Mouse (Mus musculus): ENCODE measurements around the gene Cldn15. TPM values are rescaled to one million over a fixed set of nuclear protein-coding genes. Genes with fewer than 3 reads are reported as not detected.

Gene Cldn15
- total and polyA plus RNA-seq, 2 experiments from 2014 or later, result 7.9 to 19.3 TPM

DNA sequence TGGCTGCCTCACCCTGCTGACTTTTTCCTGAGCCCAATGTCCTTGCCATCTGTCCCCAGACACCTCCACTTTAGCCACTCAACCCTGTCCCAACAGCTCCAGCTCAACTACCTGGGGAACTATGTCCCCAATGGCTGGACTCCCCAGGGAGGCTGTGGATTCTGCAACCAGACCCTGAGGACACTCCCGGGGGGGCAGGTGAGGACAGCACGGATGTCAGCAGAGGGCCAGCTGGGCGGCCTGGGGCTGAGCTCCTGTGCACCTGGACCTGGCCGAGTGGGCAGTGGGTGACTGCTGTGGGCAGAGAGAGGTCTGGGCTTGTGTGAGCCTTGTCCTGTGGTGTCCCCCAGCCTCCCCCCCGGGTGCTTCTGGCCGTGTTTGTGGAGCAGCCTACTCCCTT lies 23.4 kb downstream of the Cldn15 start:
- no peak for TF ChIP-seq EP300 (IDR thresholded peaks at IDR 0.05; ENCODE audit: low read depth)
- no peak for TF ChIP-seq CTCF (IDR thresholded peaks at IDR 0.05; ENCODE audit: low read depth)
- no peak overlapping the region for H3K4me2 ChIP-seq (ENCODE audit: low read depth, low read length)
- H3K4me3 ChIP-seq (ENCODE audit: low read depth, low read length), result no peak overlapping the region
- no peak overlapping the region for H3K27ac ChIP-seq (ENCODE audit: low read depth)
- no peak for DNase-seq (ENCODE audit: low spot score)
- 89% methylated on average over 6 of the region's 6 CpGs for WGBS
- ATAC-seq (ENCODE audit: insufficient read depth, low read depth), result no peak
- no peak overlapping the region for H3K9ac ChIP-seq (replicated peaks; ENCODE audit: low read depth, low read length)
- peaks cover 50% of the 10 kb centered on the region for H3K36me3 ChIP-seq (replicated peaks; ENCODE audit: control insufficient read depth, insufficient read depth, low read length)
- H3K27me3 ChIP-seq (ENCODE audit: control insufficient read depth, insufficient read depth, low read length), result no peaks in the 10 kb centered on the region
- peaks cover 10% of the 10 kb centered on the region; the same call in 1 of the 2 replicates for H3K4me1 ChIP-seq (ENCODE audit: control insufficient read depth, insufficient read depth)
- no peaks in the 10 kb centered on the region for H3K9me3 ChIP-seq (replicated peaks; ENCODE audit: control insufficient read depth, low read length)

DNA sequence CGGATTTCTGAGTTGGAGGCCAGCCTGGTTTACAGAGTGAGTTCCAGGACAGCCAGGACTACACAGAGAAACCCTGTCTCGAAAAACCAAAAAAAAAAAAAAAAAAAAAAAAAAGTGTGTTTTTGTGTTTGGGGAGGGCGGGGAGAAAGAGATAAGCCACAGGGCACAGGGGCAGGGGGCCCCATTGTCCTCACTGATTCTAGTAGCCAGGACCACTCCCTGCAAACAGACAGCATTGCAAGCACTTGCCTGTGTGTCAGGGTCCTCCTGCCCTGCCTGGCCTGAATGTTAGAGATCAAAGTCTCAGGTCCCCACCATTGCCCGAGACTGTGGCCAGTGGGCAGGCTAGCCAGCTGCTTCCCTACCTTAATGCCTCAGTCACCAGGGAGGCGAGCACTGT lies 33.0 kb downstream of the Cldn15 start:
- H3K9me3 ChIP-seq (replicated peaks; ENCODE audit: control insufficient read depth, low read length), result no peaks in the 10 kb centered on the region
- H3K4me2 ChIP-seq (ENCODE audit: low read depth, low read length), result no peak overlapping the region
- TF ChIP-seq CTCF (IDR thresholded peaks at IDR 0.05; ENCODE audit: low read depth) (no peak), EP300 (IDR thresholded peaks at IDR 0.05; ENCODE audit: low read depth) (no peak)
- H3K27me3 ChIP-seq (ENCODE audit: control insufficient read depth, insufficient read depth, low read length), result no peaks in the 10 kb centered on the region
- H3K36me3 ChIP-seq (replicated peaks; ENCODE audit: control insufficient read depth, insufficient read depth, low read length), result peaks cover 17% of the 10 kb centered on the region
- WGBS, result 76% methylated on average over 3 of the region's 5 CpGs
- no peaks in the 10 kb centered on the region for H3K4me1 ChIP-seq (ENCODE audit: control insufficient read depth, insufficient read depth)
- DNase-seq (ENCODE audit: low spot score), result no peak
- H3K4me3 ChIP-seq (ENCODE audit: low read depth, low read length), result no peak overlapping the region
- no peak overlapping the region for H3K27ac ChIP-seq (ENCODE audit: low read depth)
- no peak for ATAC-seq (ENCODE audit: insufficient read depth, low read depth)
- no peak overlapping the region for H3K9ac ChIP-seq (replicated peaks; ENCODE audit: low read depth, low read length)

- DNase-seq (ENCODE audit: low spot score), result no peak
- 73% methylated on average over 2 of the region's 2 CpGs for WGBS
- TF ChIP-seq CTCF (IDR thresholded peaks at IDR 0.05; ENCODE audit: low read depth), result no peak
- no peak for TF ChIP-seq EP300 (IDR thresholded peaks at IDR 0.05; ENCODE audit: low read depth)
Observed at GRCm38 (mm10) chr5:137000612-137001011, 34.2 kb downstream of the Cldn15 start.

GRCm38 (mm10) chr5:137007276-137007675 lies 40.9 kb downstream of the Cldn15 start:
- H3K9me3 ChIP-seq (replicated peaks; ENCODE audit: control insufficient read depth, low read length), result no peaks in the 10 kb centered on the region
- 43% methylated on average over 8 of the region's 8 CpGs for WGBS
- H3K27ac ChIP-seq (ENCODE audit: low read depth), result no peak overlapping the region
- H3K4me2 ChIP-seq (ENCODE audit: low read depth, low read length), result no peak overlapping the region
- H3K9ac ChIP-seq (replicated peaks; ENCODE audit: low read depth, low read length), result no peak overlapping the region
- no peaks in the 10 kb centered on the region for H3K36me3 ChIP-seq (replicated peaks; ENCODE audit: control insufficient read depth, insufficient read depth, low read length)
- no peak for TF ChIP-seq EP300 (IDR thresholded peaks at IDR 0.05; ENCODE audit: low read depth)
- TF ChIP-seq CTCF (IDR thresholded peaks at IDR 0.05; ENCODE audit: low read depth), result no peak
- no peak for DNase-seq (ENCODE audit: low spot score)
- H3K4me1 ChIP-seq (ENCODE audit: control insufficient read depth, insufficient read depth), result no peaks in the 10 kb centered on the region
- no peak overlapping the region for H3K4me3 ChIP-seq (ENCODE audit: low read depth, low read length)
- ATAC-seq (ENCODE audit: insufficient read depth, low read depth), result no peak
- H3K27me3 ChIP-seq (ENCODE audit: control insufficient read depth, insufficient read depth, low read length), result no peaks in the 10 kb centered on the region

More at GRCm38 (mm10) chr5:137000612-137001011, 34.2 kb downstream of the Cldn15 start:
- Histone ChIP-seq H3K9me3 (replicated peaks; ENCODE audit: control insufficient read depth, low read length) (no peaks in the 10 kb centered on the region), H3K9ac (replicated peaks; ENCODE audit: low read depth, low read length) (no peak overlapping the region), H3K27me3 (ENCODE audit: control insufficient read depth, insufficient read depth, low read length) (no peaks in the 10 kb centered on the region), H3K4me3 (ENCODE audit: low read depth, low read length) (no peak overlapping the region), H3K4me1 (ENCODE audit: control insufficient read depth, insufficient read depth) (no peaks in the 10 kb centered on the region), H3K36me3 (replicated peaks; ENCODE audit: control insufficient read depth, insufficient read depth, low read length) (0 out of 2 replicates have a peak, but pooled peaks cover 7% of the 10 kb centered on the region), H3K27ac (ENCODE audit: low read depth) (no peak overlapping the region), H3K4me2 (ENCODE audit: low read depth, low read length) (no peak overlapping the region)
- ATAC-seq (ENCODE audit: insufficient read depth, low read depth), result no peak

- TF ChIP-seq CTCF (IDR thresholded peaks at IDR 0.05; ENCODE audit: low read depth) (peak; percentile 66), EP300 (IDR thresholded peaks at IDR 0.05; ENCODE audit: low read depth) (no peak)
- no peaks in the 10 kb centered on the region for H3K27me3 ChIP-seq (ENCODE audit: control insufficient read depth, insufficient read depth, low read length)
- DNase-seq (ENCODE audit: low spot score), result peak; percentile 41
- no peaks in the 10 kb centered on the region for H3K9me3 ChIP-seq (replicated peaks; ENCODE audit: control insufficient read depth, low read length)
- H3K4me3 ChIP-seq (ENCODE audit: low read depth, low read length), result no peak overlapping the region
- H3K9ac ChIP-seq (replicated peaks; ENCODE audit: low read depth, low read length), result no peak overlapping the region
- no peak overlapping the region for H3K27ac ChIP-seq (ENCODE audit: low read depth)
- whole genome bisulfite sequencing, result 31% methylated on average over 3 of the region's 3 CpGs
- no peak overlapping the region for H3K4me2 ChIP-seq (ENCODE audit: low read depth, low read length)
- ATAC-seq (ENCODE audit: insufficient read depth, low read depth), result no peak
- H3K4me1 ChIP-seq (ENCODE audit: control insufficient read depth, insufficient read depth), result no peaks in the 10 kb centered on the region
- no peaks in the 10 kb centered on the region for H3K36me3 ChIP-seq (replicated peaks; ENCODE audit: control insufficient read depth, insufficient read depth, low read length)
Observed at GRCm38 (mm10) chr5:137009988-137010387, 43.6 kb downstream of the Cldn15 start.

- no peak overlapping the region for H3K4me2 ChIP-seq (ENCODE audit: low read depth, low read length)
- no peaks in the 10 kb centered on the region for H3K4me1 ChIP-seq (ENCODE audit: control insufficient read depth, insufficient read depth)
- no peak overlapping the region for H3K9ac ChIP-seq (replicated peaks; ENCODE audit: low read depth, low read length)
- no peak overlapping the region for H3K4me3 ChIP-seq (ENCODE audit: low read depth, low read length)
- H3K36me3 ChIP-seq (replicated peaks; ENCODE audit: control insufficient read depth, insufficient read depth, low read length), result no peaks in the 10 kb centered on the region
- ATAC-seq (ENCODE audit: insufficient read depth, low read depth) (no peak), DNase-seq (ENCODE audit: low spot score) (no peak)
- H3K27me3 ChIP-seq (ENCODE audit: control insufficient read depth, insufficient read depth, low read length), result no peaks in the 10 kb centered on the region
- 68% methylated on average over 15 of the region's 15 CpGs for WGBS
- TF ChIP-seq CTCF (IDR thresholded peaks at IDR 0.05; ENCODE audit: low read depth) (no peak), EP300 (IDR thresholded peaks at IDR 0.05; ENCODE audit: low read depth) (no peak)
- no peaks in the 10 kb centered on the region for H3K9me3 ChIP-seq (replicated peaks; ENCODE audit: control insufficient read depth, low read length)
- H3K27ac ChIP-seq (ENCODE audit: low read depth), result no peak overlapping the region
Observed at GRCm38 (mm10) chr5:137012401-137012950, 46.1 kb downstream of the Cldn15 start.
